Mouse (Mus musculus) left cerebral cortex, postnatal 4 days (tissue): ENCODE measurements around the gene Arid3c. TPM values are rescaled to one million over a fixed set of nuclear protein-coding genes. Genes with fewer than 3 reads are reported as not detected.
A peak's percentile ranks its signal among the peaks of the same experiment; 100 is the strongest.

Experiments used
- DNase-seq: peaks from one replicate; pipeline ENCODE4 v3.0.0-alpha.2; 2022
- intact Hi-C: fragments of 180-260 bp; cut with DNase I; formaldehyde crosslinking; loops from one replicate; pipeline ENCODE4 v1.15.1; 2025
- total RNA-seq, 2 experiments: library from RNA; stranded (reverse); gene quantifications; 2 replicates each; pipeline ENCODE4 v1.2.3; 2021

Gene Arid3c
- total RNA-seq, 2 experiments from 2014 or later: 0.22 to 0.26 TPM

DNA sequence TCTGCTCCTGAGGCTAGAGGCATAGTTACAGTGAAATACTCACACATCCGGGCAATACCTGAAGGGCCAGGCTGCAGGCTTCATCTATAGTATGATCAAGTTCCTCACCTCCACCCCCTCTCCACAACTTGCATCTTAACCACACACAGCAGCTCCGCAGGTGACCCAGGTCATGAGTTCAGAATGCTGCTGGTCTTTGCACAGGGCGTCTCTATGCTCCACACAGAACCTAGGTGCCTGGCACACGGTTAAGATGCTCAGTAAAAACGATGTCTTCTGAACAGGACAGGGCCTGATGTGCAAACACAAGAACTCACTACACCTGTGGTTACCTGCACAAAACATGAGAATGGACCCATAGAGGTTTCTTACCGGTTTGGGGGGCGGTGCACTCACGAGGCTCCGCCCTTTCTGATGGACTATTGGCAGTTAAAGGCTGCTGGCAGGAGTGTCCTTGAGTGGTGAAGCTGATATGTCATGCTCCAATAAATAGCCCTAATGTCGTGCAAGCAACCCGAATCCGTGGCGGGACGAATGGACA is 23.9 kb upstream of the Arid3c start, which contains the start of gene Galt:
TSS of gene Galt (plus strand) at position 432 of the 541 bp plus-strand sequence.
- peak; percentile 49 for DNase-seq
- intact Hi-C loops: no loop called here

DNA sequence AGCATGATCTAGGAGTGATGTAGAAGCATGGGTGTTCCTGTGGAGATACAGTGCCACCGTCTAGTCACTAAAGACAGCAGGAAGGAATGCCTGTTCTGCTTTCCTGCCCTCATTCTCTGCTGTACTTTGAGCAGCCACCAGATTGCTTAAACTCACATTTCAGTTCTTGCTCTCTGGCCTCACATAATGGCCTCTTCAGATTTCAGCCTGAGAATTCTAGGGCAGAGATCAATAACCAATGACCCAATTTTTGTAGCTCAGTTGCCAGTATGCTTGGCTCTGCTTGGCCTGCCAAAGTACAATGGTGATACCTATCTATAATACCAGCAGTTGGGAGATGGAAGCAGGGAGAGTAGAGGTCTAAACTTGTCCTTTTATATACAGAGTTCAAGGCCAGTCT is 14.1 kb upstream of the Arid3c start:
- intact Hi-C loops: no loop called here
- DNase-seq: no peak

DNA sequence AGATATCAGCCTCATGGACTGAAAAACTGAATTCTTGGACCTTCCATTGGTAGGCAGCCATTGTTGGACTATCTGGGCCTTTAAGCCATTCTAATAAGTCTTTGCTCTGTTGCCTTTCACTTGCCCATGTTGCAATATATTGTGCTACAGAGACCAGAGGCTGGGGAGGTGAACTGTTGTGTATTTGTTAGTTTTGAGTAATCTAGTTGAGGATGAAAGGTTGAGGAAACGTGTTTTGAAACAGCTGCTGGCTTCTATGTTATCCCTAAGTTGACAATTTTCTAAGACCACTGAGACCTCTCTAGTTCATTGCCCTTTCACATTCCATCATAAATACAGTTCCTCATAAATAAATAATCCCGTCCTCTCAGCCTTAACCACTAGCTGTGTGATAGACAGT is 13.2 kb upstream of the Arid3c start:
- intact Hi-C loops: no loop called here
- no peak for DNase-seq

DNA sequence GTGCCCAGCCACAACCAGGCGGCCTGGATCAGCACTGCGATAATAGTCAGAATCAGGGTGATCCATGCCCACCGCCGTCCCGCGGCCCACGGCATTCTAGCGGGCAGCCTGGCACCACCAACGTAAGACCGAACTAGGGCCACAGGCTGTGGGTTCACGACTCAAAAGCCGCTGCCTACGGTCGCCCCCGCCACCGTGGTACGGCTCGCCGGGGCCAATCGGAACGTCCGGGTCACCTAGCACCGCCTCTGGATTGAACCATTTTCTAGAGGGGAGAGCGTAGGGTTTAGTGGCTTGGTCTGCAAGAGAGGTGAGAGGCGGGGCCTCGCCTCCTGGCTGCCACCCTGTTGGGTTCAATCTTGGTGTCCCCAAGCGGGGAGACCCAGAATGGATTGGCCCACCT is 10.2 kb upstream of the Arid3c start:
- intact Hi-C loops: no loop called here
- DNase-seq: peak; percentile 93

DNA sequence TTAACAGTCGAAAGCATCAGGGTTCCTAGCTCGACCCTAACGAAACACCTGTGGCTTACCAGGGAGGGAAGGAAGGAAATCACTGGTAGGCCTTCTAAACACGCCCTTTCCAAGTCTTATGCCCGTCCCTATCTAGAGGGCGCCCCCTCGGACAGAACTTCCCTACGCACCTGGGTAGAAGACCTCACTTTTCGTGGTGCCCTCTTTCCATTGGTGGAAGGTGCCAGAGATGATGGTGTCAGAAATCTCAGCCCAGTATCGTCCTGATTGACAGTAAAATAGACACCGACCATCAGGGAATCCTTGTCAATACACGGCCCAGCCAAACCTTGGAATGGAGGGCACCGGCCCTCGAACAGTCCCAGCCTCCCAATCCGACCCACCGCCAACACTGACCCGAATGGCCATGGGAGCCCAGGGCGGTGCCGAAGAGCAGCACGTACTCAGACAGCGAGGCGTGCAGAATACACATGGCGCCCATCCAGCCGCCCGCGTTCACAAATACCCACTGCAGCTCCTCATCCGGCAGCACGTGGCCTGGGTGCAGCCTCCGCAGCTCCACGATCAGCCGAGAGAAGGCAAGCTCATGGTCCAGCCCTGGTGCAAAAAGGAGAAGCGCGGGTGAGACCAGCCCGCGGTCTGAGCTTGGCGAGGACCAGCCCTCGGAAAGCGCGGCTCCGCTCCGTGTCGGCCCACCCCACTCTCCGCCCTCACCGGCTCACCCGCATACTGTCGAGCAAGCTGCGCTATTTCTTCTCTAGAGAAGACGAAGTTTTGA is 9.6 kb upstream of the Arid3c start:
- intact Hi-C loops: no loop called here

DNA sequence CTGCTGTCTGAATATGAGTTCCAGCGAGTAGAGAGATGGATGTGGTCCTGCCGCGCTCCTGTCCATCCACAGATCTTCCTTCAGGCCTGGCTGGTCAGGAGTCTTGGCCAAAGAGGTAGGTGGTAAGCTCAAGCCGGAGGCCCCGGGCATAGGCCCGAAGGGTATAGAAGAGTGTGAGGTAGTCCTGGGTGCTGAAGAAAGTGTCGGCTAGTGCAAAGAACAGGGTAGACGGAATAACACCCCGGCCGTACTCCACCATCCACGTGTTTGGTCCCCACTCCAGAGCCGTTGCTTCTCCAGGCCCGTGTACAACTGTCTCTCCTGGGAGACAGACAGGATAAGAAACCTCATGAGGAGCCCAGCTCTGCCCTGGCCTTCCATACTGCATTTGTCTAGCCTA is 8.3 kb upstream of the Arid3c start:
- DNase-seq: no peak
- intact Hi-C loops: loop anchor here (2.0 kb wide), 1 partner anchor 24 kb away; no protein-coding TSS in a partner anchor

More for the DNA sequence above, 9.6 kb upstream of the Arid3c start:
- peak; percentile 59 for DNase-seq

DNA sequence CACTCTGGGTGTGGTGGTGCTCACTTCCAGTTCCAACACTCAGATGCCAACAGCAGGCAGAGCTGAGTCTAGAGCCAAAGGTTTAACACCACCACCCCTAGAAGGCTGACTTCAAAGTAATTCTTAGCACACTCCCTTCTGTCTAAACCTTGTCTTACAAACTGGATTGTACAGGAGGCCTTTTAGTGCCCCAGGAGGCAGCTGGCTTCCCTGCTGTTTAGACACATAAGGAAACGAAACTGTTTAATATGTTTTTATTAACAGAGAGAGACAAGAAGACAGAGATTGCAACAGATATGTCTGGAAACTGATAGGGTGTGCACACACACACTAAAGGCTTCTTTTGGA is 7.3 kb upstream of the Arid3c start:
- intact Hi-C loops: loop anchor here (2.0 kb wide), 1 partner anchor 23 kb away; no protein-coding TSS in a partner anchor
- no peak for DNase-seq

DNA sequence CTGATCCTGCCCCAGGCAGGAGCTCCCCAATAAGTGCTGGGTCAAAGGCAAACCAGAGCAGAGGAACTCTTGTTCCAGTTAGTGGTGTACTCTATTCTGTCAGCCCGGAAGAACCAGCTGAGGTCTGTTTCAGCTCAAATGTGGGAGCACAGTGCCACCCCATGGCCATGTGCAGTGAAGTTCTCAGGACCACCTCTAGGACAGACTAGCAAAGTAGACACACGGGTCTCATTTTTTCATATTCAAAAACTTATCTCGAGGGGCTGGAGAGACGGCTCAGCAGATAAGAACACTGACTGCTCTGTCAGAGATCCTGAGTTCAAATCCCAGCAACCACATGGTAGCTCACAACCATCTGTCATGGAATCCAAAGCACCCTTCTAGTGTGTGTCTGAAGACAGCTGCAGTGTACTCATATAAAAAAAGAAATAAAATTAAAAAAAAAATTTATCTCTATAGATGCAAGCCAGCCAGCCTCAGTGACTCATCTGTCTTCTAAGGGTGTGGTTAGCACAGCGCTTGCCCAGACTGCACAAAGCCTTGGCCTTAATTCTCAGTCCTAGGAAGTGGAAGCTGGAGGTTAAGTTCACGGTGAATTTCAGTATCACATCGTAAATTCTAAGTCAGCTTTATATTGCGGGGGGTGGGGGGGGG is 6.8 kb upstream of the Arid3c start:
- DNase-seq: peak; percentile 78
- intact Hi-C loops: loop anchor here (2.0 kb wide), 1 partner anchor 23 kb away; no protein-coding TSS in a partner anchor

DNA sequence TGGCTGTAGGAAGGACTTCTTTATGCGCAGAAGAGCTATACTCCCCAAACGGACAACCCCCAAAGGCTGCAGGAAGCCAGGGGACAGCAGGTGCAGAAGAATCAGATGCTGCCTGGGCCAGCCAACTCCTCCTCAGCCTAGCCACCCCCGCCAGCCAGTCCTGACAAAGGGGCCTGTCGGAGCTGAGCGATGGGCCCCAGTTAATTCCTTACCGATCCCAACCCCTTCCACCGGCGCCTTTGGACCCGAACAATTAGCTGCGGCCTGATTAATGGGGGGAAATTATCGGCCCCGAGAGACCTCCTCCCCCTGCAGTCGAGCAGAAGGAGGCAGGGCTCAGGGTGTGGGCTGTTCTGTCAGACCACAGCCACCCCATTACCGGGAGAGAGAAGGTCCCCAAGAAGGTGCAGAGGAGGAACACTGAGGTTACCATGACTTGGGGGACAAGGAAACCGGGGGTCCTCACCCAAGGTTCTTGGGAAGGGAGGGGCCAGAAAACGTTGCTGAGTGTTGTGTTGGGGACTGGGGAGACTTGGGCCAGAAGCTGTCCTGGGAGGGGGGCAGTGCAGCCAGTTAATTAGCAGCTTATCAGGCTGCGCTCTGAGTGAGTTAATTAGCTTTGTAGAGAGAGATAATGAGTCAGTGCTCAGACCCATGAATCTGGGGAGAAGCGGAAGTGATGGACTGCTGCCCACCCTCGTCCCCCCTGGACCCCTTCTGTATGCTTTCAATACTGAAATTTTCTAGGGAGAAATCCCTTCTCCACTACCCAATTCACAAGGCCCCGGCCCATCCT is 3.9 kb downstream of the Arid3c start:
- no peak for DNase-seq
- intact Hi-C loops: no loop called here

DNA sequence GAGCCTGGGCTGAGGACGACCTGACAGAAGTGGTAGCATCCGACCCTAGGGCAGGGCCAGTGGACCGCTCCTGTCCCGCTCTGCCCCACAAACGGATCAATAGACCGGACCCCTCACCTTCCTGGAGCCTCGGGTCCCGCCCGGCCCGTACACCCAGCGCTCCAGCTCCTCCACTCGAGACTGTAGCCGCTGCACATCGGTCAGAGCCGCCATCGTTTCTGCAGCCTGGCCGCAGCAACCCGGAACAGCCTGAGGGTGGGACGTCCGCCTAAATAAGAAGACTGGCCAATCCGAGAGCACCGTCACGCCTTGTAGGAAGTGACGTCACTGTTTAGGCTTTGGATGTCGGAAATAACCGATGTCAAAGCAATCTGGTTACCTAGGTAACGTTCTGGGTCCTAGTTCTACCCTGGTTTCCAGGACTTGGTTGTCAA is 8.0 kb downstream of the Arid3c start, which contains the start of gene Dctn3:
TSS of gene Dctn3 (minus strand) at position 253 of the 434 bp plus-strand sequence.
- intact Hi-C loops: no loop called here

DNA sequence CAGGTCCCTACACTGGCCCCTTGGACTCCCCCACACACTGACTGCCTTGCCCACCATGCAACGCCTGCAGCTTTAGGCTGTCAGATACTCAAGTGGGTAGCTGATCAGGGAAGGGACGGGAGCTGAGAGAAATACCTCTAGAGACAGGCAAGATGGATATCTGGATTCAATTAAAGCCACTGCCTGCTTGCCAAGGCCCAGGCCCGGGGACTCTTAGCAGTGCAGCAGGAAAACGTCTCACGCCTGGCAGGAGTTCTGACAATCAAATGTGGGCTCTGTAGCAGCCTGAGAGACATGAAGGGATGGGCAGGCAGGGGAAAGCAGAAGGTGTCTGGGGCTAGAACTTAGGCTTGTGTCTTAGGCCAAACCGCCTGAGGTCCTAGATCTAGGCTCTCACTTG is 14.1 kb downstream of the Arid3c start:
- no peak for DNase-seq
- intact Hi-C loops: no loop called here

More for the DNA sequence above, 8.0 kb downstream of the Arid3c start, which contains the start of gene Dctn3:
- peak; percentile 87 for DNase-seq

DNA sequence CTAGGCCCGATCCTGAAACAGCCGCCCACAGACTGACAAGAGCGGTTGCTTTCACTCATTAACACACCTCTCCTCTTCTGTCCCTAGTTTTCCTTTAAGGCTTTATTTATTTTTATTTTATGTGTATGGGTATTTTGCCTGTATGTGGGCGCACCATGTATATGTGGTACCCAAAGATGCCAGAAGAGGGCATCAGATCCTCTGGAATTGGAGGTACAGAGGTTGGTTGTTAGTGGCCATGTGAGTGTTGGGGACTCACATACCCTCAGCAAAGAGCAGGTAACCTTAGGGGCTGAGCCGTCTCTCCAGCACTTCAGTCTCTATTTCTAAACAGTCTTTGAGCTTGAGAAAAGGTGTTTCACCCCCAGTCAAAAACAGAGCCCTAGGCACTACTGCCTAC is 15.3 kb downstream of the Arid3c start:
- intact Hi-C loops: loop anchor here (2.0 kb wide), 1 partner anchor 23 kb away; no protein-coding TSS in a partner anchor
- DNase-seq: no peak

DNA sequence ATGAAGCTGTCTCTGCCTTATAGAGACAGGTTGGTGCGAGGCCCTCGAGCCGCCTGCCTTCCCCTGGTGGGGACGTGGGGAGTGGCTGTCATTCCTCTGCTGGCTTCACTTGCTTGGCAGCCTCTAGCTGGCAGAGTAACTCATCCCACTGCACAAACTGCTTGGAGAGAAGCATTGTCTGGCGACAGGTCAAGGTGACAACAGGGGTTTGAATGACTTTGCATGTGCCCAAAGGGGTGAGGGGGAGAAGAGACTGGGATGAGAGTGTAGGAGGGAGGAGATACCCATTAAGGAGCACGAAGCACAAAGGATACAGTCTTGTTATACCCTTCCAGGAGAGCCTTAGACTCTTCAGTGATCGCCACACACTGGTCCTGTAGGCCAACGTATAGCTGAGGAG is 15.9 kb downstream of the Arid3c start:
- DNase-seq: no peak
- intact Hi-C loops: loop anchor here (2.0 kb wide), 1 partner anchor 24 kb away; no protein-coding TSS in a partner anchor

DNA sequence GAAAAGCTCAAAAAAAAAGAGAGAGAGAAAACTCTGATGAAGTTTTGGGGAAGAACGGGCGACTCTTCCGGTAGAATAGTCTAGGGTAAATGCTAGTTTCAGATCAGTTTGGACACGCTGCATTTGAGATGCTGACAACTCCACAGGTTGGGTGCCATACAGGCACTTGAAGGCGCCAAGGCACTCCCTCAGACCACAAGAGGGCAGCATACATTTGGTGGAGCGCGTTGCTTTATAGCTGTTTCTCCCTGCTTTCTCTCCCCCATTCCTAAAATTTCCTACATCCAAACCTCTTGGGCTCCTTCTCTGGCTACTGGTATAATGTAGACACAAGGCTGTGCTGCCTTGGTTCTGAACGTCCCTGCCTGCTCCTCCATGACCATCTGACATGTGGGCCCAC is 16.7 kb downstream of the Arid3c start:
- DNase-seq: peak; percentile 71
- intact Hi-C loops: loop anchor here (2.0 kb wide), 1 partner anchor 25 kb away; no protein-coding TSS in a partner anchor

DNA sequence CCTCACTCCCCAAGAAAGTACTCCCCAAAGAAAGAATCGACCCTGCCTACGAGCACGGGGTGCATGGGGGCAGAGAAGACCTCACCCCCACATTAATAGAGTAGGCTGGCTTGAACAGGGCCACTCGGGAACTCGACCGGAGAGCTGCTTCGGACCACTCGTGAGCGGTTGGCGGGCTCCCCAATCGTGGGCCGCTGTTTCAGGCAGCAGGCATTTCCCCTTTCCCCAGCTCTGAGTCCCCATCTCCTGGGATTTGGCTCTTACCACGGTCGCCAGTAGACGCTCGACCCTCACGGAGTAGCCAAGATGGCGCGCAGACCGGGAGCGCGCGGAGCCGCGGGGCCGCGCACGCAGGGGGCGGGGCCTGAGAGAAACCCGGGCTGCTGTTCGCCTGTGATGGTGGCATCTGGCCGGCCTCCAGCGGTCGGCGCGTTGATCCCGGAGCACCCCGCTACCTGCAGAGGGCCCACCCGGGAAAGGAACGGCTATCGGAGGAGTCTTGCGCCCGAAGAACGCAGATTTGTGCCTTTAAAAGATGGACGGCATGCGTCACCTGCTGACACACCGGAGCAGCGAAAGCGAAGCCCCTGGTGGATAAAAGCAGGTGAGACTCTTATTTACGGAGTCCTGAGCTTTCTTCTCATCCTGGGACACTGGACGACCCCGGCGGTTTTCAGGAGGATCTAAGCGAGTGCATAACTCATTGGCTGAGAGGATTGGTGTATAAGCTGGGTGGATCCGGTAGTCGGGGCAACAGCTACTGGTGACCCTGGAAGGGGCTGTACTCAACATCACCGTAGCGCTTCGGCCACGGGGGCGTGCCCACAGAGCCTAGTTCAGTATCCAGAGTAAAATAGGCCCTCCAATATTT is 17.5 kb downstream of the Arid3c start, which contains the start of gene Rpp25l:
TSS of gene Rpp25l (minus strand) at position 338 of the 871 bp plus-strand sequence.
- peak; percentile 88 for DNase-seq
- intact Hi-C loops: loop anchor here (2.0 kb wide), 1 partner anchor 25 kb away; no protein-coding TSS in a partner anchor

DNA sequence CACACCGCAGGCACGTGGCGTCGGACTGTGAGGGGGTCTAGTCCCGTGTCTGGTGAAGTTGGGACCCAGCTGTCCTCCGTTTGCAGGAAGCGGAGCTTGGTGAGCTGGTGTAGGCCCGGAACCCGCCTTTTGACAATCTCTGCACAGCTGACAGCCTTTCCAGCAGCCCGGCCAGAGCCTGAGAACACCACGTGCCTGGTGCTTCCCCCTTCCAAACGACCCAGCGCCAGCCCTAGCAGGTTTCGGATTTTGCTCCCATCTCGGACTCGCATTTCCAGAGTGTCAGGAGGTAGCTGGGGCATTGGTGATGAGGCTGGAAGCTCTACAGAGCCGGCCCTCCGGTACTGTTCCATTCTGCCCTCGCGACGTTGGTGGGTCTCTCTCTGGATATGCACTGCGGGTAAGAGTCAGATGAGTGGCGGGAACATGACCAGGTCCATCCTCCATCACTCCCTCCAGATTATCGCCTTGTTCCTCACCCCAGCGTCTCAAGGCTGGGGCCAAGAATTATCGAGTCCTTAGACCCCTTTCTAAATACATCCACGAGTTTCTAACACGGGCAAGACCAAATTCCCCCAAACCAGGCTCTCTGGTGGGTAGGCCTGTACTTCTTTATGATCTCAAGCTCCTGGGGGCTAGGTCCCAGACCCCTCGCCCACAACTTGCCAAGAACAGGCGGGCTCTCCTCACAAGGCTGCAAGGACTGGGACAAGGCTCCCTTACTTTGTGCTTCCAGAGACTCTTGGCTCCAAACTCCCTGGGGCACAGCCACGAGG is 18.3 kb downstream of the Arid3c start:
- intact Hi-C loops: no loop called here
- peak; percentile 27 for DNase-seq

DNA sequence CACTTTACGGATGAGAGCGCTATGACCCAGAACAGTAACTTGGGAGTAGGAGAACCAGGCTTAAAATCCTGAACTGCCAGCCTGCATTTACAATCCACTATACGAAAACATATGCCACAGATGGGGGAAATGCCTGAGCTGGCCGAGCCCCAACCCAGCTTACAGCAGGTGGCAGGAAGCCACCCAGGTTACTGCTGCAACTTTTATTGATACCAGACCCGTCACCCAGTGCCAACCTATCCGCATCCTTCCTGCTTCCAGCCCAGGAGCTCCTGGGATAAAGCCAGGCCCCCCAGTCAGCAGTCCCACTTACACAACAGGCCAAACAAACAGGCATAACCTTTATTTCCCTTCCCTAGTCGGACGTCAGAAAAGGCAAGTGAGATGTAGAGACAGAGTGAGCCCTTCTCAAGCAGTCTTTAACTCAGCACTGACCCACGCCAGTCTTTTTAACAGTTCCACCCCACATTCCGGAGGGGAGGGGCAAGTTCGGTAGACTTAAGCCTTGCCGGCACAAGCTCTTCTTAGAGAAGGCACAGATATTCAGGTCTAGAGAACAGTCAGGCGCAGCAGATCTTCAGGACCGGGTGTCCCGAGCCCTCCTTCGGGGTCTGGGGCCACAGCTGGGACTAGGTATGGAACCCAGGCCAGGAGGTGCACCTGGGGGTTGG is 19.1 kb downstream of the Arid3c start:
- DNase-seq: no peak
- intact Hi-C loops: no loop called here

DNA sequence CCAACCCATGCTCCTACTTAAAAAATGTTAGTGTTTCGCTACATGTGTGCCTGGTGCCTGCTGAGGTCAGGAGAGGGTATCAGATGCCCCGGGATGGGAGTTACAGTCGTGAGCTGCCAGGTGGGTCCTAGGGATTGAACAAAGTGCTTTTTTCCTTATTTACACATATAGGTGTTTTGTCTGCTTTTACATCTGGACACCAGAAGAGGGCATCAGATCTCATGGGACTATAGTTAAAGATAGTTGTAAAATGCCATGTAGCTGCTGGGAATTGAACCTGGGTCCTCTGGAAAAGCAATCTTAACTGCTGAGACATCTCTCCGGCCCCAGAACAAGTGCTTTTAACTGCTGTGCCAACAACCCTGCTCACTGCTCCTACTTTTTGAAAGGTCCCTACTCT is 20.7 kb downstream of the Arid3c start:
- DNase-seq: no peak
- intact Hi-C loops: no loop called here
